Mouse (Mus musculus): ENCODE data around the gene Gm5767. TPM values are rescaled to one million over a fixed set of nuclear protein-coding genes. Genes with fewer than 3 reads are reported as not detected.
A peak's percentile ranks its signal among the peaks of the same experiment; 100 is the strongest.

Gene Gm5767
- total and polyA plus RNA-seq, 2 experiments, result 0.62 TPM; not detected in 1

- 74% methylated on average over 11 of the region's 11 CpGs for whole genome bisulfite sequencing
- Histone ChIP-seq H3K27ac (replicated peaks; ENCODE audit: insufficient read depth, low read depth, low read length) (no peak overlapping the region), H3K79me2 (ENCODE audit: control insufficient read depth, insufficient read depth, low read length) (peaks cover 20% of the 10 kb centered on the region), H3K4me1 (ENCODE audit: control insufficient read depth, insufficient read depth, low read length) (peaks cover 11% of the 10 kb centered on the region), H3K9ac (ENCODE audit: low read depth, low read length) (no peak overlapping the region), H3K27me3 (ENCODE audit: control insufficient read depth, insufficient read depth, low read length) (no peaks in the 10 kb centered on the region), H3K4me3 (ENCODE audit: insufficient read depth, low read depth, low read length) (no peak overlapping the region), H3K36me3 (ENCODE audit: control insufficient read depth, insufficient read depth, low read length) (peaks cover 14% of the 10 kb centered on the region)
- DNase-seq (ENCODE audit: extremely low read depth, low read depth, low spot score), result no peak
- TF ChIP-seq CTCF (IDR thresholded peaks at IDR 0.05; ENCODE audit: low read depth, low read length) (no peak), POLR2A (IDR thresholded peaks at IDR 0.05; ENCODE audit: extremely low read depth, insufficient read depth, low read length) (no peak)
Observed at GRCm38 (mm10) chr16:8639466-8640191, 40.9 kb upstream of the Gm5767 start.

GRCm38 (mm10) chr16:8643855-8644254, 36.7 kb upstream of the Gm5767 start:
- H3K4me1 ChIP-seq (ENCODE audit: control insufficient read depth, insufficient read depth, low read length), result peaks cover 4% of the 10 kb centered on the region
- H3K4me3 ChIP-seq (ENCODE audit: insufficient read depth, low read depth, low read length), result no peak overlapping the region
- peak; percentile 54 for DNase-seq (ENCODE audit: extremely low read depth, low read depth, low spot score)
- H3K27me3 ChIP-seq (ENCODE audit: control insufficient read depth, insufficient read depth, low read length), result no peaks in the 10 kb centered on the region
- H3K79me2 ChIP-seq (ENCODE audit: control insufficient read depth, insufficient read depth, low read length), result peaks cover 8% of the 10 kb centered on the region
- no peak overlapping the region for H3K27ac ChIP-seq (replicated peaks; ENCODE audit: insufficient read depth, low read depth, low read length)
- TF ChIP-seq POLR2A (IDR thresholded peaks at IDR 0.05; ENCODE audit: extremely low read depth, insufficient read depth, low read length) (no peak), CTCF (IDR thresholded peaks at IDR 0.05; ENCODE audit: low read depth, low read length) (peak; percentile 83)
- no peak overlapping the region for H3K9ac ChIP-seq (ENCODE audit: low read depth, low read length)
- peaks cover 54% of the 10 kb centered on the region for H3K36me3 ChIP-seq (ENCODE audit: control insufficient read depth, insufficient read depth, low read length)
- WGBS, result 81% methylated on average over 2 of the region's 2 CpGs

- Histone ChIP-seq H3K79me2 (ENCODE audit: control insufficient read depth, insufficient read depth, low read length) (0 out of 2 replicates have a peak, but pooled peaks cover 3% of the 10 kb centered on the region), H3K36me3 (ENCODE audit: control insufficient read depth, insufficient read depth, low read length) (peaks cover 68% of the 10 kb centered on the region), H3K4me1 (ENCODE audit: control insufficient read depth, insufficient read depth, low read length) (no peaks in the 10 kb centered on the region), H3K9ac (ENCODE audit: low read depth, low read length) (no peak overlapping the region), H3K4me3 (ENCODE audit: insufficient read depth, low read depth, low read length) (no peak overlapping the region), H3K27ac (replicated peaks; ENCODE audit: insufficient read depth, low read depth, low read length) (no peak overlapping the region), H3K27me3 (ENCODE audit: control insufficient read depth, insufficient read depth, low read length) (no peaks in the 10 kb centered on the region)
- whole genome bisulfite sequencing, result 70% methylated on average over 6 of the region's 6 CpGs
- TF ChIP-seq POLR2A (IDR thresholded peaks at IDR 0.05; ENCODE audit: extremely low read depth, insufficient read depth, low read length) (no peak), CTCF (IDR thresholded peaks at IDR 0.05; ENCODE audit: low read depth, low read length) (no peak)
- no peak for DNase-seq (ENCODE audit: extremely low read depth, low read depth, low spot score)
Observed at GRCm38 (mm10) chr16:8645546-8645945, 35.0 kb upstream of the Gm5767 start.

- Histone ChIP-seq H3K79me2 (ENCODE audit: control insufficient read depth, insufficient read depth, low read length) (no peaks in the 10 kb centered on the region), H3K27me3 (ENCODE audit: control insufficient read depth, insufficient read depth, low read length) (no peaks in the 10 kb centered on the region), H3K27ac (replicated peaks; ENCODE audit: insufficient read depth, low read depth, low read length) (no peak overlapping the region), H3K36me3 (ENCODE audit: control insufficient read depth, insufficient read depth, low read length) (peaks cover 64% of the 10 kb centered on the region), H3K4me3 (ENCODE audit: insufficient read depth, low read depth, low read length) (no peak overlapping the region), H3K9ac (ENCODE audit: low read depth, low read length) (no peak overlapping the region), H3K4me1 (ENCODE audit: control insufficient read depth, insufficient read depth, low read length) (no peaks in the 10 kb centered on the region)
- no peak for TF ChIP-seq CTCF (IDR thresholded peaks at IDR 0.05; ENCODE audit: low read depth, low read length)
- no peak for TF ChIP-seq POLR2A (IDR thresholded peaks at IDR 0.05; ENCODE audit: extremely low read depth, insufficient read depth, low read length)
- WGBS, result 95% methylated on average over 3 of the region's 3 CpGs
- no peak for DNase-seq (ENCODE audit: extremely low read depth, low read depth, low spot score)
Observed at GRCm38 (mm10) chr16:8650007-8650406, 30.6 kb upstream of the Gm5767 start.

GRCm38 (mm10) chr16:8655108-8655507, 25.5 kb upstream of the Gm5767 start:
- Histone ChIP-seq H3K27ac (replicated peaks; ENCODE audit: insufficient read depth, low read depth, low read length) (no peak overlapping the region), H3K4me3 (ENCODE audit: insufficient read depth, low read depth, low read length) (no peak overlapping the region), H3K27me3 (ENCODE audit: control insufficient read depth, insufficient read depth, low read length) (no peaks in the 10 kb centered on the region), H3K9ac (ENCODE audit: low read depth, low read length) (no peak overlapping the region), H3K79me2 (ENCODE audit: control insufficient read depth, insufficient read depth, low read length) (no peaks in the 10 kb centered on the region), H3K36me3 (ENCODE audit: control insufficient read depth, insufficient read depth, low read length) (peaks cover 20% of the 10 kb centered on the region; the same call in 1 of the 2 replicates), H3K4me1 (ENCODE audit: control insufficient read depth, insufficient read depth, low read length) (peaks cover 22% of the 10 kb centered on the region)
- no peak for DNase-seq (ENCODE audit: extremely low read depth, low read depth, low spot score)
- 88% methylated on average over 6 of the region's 6 CpGs for WGBS
- TF ChIP-seq CTCF (IDR thresholded peaks at IDR 0.05; ENCODE audit: low read depth, low read length) (no peak), POLR2A (IDR thresholded peaks at IDR 0.05; ENCODE audit: extremely low read depth, insufficient read depth, low read length) (no peak)

- WGBS, result 57% methylated on average over 9 of the region's 9 CpGs
- Histone ChIP-seq H3K79me2 (ENCODE audit: control insufficient read depth, insufficient read depth, low read length) (no peaks in the 10 kb centered on the region), H3K27ac (replicated peaks; ENCODE audit: insufficient read depth, low read depth, low read length) (no peak overlapping the region), H3K9ac (ENCODE audit: low read depth, low read length) (no peak overlapping the region), H3K4me1 (ENCODE audit: control insufficient read depth, insufficient read depth, low read length) (peaks cover 25% of the 10 kb centered on the region), H3K36me3 (ENCODE audit: control insufficient read depth, insufficient read depth, low read length) (peaks cover 20% of the 10 kb centered on the region; the same call in 1 of the 2 replicates), H3K4me3 (ENCODE audit: insufficient read depth, low read depth, low read length) (no peak overlapping the region), H3K27me3 (ENCODE audit: control insufficient read depth, insufficient read depth, low read length) (no peaks in the 10 kb centered on the region)
- DNase-seq (ENCODE audit: extremely low read depth, low read depth, low spot score), result peak; percentile 39
- TF ChIP-seq CTCF (IDR thresholded peaks at IDR 0.05; ENCODE audit: low read depth, low read length), result peak; percentile 39
- TF ChIP-seq POLR2A (IDR thresholded peaks at IDR 0.05; ENCODE audit: extremely low read depth, insufficient read depth, low read length), result no peak
Observed at GRCm38 (mm10) chr16:8655599-8655998, 25.0 kb upstream of the Gm5767 start.
